Mouse (Mus musculus): ENCODE results near the gene Vmn1r36.
"Not testable (repeated sequence)": the region's sequence is repeated elsewhere in the genome, so short reads cannot be mapped to it uniquely, and the experiment has no call there.

Gene Vmn1r36

DNA sequence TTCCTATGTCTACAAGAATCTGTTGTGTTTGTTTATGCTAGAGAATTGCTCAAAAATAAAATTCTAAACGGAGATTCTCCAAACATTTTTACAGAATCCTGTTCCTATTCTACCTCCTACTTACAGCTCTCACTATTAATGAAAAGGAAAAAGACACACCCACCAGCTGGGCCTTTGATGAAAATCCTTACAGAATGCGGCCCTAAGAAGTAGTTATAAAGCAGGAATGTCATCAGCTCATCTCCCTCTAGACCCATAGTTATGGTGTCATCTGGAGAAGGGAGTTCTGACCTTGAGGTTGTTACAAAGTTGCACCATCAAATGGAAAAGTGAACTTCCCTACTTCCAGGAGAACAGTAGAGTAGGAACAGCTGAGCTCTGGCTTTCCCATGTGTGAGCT, at the start of gene Vmn1r36:
TSS of gene Vmn1r36 (minus strand) at position 101 of the 400 bp plus-strand sequence.
- DNase-seq (ENCODE audit: low read depth, low spot score) = not testable (repeated sequence)

DNA sequence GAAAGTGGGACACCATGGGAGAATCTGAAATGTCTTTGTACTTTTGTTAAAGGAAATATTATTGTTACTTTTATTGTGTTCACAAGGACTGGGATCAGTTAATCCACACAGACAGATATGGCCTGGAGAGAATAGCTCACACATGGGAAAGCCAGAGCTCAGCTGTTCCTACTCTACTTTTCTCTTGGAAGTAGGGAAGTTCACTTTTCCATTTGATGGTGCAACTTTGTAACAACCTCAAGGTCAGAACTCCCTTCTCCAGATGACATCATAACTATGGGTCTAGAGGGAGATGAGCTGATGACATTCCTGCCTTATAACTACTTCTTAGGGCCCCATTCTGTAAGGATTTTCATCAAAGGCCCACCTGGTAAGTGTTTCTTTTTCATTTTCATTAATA, 10.1 kb upstream of the Vmn1r36 start, which contains the start of gene Vmn1r37:
TSS of gene Vmn1r37 (plus strand) at position 301 of the 400 bp plus-strand sequence.
- not testable (repeated sequence) for DNase-seq (ENCODE audit: low read depth, low spot score)

DNA sequence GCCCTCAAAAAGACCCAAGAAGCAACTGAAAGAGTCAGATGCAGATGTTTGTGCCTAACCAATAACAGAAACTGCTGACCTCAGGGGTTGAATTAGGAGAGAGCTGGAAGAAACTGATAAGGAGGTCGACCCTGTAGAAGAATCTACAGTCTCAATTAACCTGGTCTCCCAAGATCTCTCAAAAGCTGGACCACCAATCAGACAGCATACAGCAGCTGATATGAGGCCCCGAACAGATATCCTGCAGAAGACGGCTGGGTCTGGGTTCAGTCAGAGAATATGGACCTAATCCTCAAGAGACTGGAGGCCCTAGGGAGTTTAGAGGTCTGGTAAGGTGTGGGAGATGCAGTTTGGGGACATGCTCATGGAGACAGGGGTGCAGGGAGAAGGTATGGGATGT, 5.1 kb downstream of the Vmn1r36 start:
- no peak for DNase-seq (ENCODE audit: low read depth, low spot score)

DNA sequence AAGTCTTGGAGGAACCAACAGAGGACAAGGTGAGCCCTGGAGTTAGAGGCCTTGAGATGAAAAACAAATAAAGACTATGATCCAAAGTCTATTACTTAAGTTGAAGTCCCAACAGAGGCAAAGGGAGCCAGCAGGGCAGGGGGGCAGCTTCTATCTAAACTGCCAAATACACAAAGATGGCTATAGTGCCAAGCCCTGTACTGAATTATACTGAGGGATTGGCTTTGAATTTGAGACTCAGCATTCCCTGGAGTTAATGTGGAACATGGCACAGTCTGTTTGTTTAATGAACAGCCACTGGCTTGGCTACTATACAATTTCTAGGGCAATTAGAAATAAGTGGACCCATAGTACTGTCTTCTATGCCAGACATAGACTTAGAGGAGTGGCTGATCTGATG, 10.1 kb downstream of the Vmn1r36 start:
- DNase-seq (ENCODE audit: low read depth, low spot score) = no peak

DNA sequence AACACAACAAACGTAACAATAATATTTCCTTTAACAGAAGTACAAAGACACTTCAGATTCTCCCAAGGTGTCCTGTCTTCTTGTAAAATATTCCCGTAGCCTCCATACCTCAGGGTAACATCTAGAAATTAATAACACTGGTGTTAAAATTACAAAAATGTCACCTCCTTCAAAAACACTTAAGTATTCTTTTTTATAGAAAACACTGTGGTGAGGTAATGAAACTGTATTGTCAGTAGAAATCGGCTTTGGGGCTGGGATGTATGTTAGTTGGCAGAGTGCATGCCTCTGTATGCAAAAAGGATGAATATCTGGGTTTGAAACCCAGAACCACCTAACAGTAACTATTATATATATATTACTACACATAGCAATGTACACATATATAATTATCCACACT, 33.2 kb downstream of the Vmn1r36 start, which contains the start of gene Vmn1r35:
TSS of gene Vmn1r35 (minus strand) at position 101 of the 400 bp plus-strand sequence.
- DNase-seq (ENCODE audit: low read depth, low spot score) = no peak

Data from c-Kit-negative CD71-positive TER-119-positive erythroid progenitor cells, embryonic 14.5 days (primary cell).